Mouse (Mus musculus) spleen, embryonic (tissue): ENCODE measurements around the gene Vmn2r16.

ENCODE experiments used
- CTCF ChIA-PET: fragments of 350-600 bp; sonication (Branson Sonifier 250); formaldehyde crosslinking; loops from one replicate; lab custom pipeline; 2022; lab: Charles Lee

Gene Vmn2r16

DNA sequence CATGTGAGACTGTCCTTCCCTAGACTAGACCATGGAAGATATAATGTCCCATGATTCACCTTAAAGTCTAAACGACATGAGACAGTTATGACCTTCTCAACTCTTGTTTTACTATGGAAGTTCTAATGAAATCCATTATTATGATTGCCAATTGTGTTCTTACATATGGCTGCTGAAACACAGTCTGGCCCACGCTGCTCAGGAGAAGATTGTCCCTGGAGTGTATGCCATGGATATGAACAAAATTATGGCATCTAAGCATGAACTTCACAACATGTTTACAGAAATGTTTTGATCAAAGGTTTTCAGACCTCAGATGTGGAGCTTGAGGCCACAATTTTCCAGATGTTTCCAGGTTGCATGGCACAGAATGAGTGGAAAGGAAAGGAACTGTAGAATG, at the start of gene Vmn2r16:
Gene Vmn2r16, plus strand, starts transcription at position 301 of the 400 bp plus-strand sequence.
- CTCF ChIA-PET: no interaction called here

DNA sequence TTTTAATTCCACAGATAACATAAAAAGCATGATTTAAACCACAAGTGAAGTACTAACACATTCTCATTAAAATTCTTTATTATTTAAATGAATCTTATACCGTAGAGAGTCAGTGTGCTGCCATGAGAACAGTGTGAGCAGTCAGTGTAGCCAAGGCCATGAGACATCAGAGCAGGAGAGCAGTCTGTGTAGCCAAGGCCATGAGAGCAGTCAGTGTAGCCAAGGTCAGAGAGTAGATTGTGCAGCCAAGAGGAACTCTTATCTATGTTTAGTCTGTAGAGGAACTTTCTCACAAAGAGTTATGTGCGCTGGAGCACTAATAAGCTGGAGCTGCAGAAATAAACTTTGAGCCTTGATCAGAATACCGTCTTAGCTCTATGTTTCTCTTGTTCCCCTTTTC, 35.3 kb upstream of the Vmn2r16 start:
- CTCF ChIA-PET: no interaction called here

DNA sequence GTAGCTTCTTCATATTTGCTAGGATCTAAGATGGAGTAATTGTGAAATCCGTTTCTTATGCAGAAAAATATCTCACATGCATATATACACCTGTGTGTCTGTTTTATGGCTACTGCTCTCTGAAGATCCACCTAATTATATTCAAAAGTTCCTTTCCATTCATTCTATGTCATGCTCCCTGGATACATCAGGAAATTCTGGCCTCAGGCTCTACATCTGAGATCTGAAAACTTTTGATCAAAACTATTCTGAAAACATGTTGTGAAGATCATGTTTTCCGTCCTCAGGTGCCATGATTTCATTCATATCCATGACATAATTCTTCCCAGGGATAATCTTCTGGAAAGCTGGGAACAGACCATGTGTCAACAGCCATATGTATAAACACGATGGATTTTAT, 32.4 kb upstream of the Vmn2r16 start, which contains the start of gene Vmn2r15:
Gene Vmn2r15, minus strand, starts transcription at position 101 of the 400 bp plus-strand sequence.
- CTCF ChIA-PET: no interaction called here

DNA sequence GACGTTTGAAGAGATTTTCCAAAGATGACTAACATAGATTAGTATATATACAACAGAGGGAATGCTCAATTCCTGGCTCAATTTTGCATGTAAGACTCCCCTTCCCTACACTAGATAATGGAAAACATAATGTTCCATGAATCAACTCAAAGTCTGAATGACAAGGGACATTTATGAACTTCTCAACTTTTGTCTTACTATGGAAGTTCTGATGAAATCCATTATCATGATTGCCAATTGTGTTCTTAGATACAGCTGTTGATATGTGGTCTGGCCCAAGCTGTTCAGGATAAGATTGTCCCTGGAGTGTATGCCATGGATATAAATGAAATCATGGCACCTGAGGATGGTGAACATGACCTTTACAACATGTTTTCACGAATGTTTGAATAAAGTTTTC, 89.4 kb downstream of the Vmn2r16 start, which contains the start of gene Vmn2r17:
Gene Vmn2r17, plus strand, starts transcription at position 301 of the 400 bp plus-strand sequence.
- CTCF ChIA-PET: interaction anchor here (0.7 kb wide), 1 partner anchor 9 kb away, joined by 3 read pairs; no protein-coding TSS in a partner anchor
